Mouse (Mus musculus): ENCODE measurements at regions not wholly inside any gene's neighbourhood (a gene's known extent, or its start where the extent isn't known, plus 50 kb on each side); places are given as distances from the start of the nearest gene placed in this dataset.

- no peak overlapping the region for H3K27ac ChIP-seq (ENCODE audit: low read depth, low read length)
- no peak overlapping the region for H3K9ac ChIP-seq (ENCODE audit: low read length)
- 86% methylated on average over 4 of the region's 4 CpGs for WGBS
- H3K36me3 ChIP-seq (ENCODE audit: control insufficient read depth, insufficient read depth, low read length), result no peaks in the 10 kb centered on the region
- H3K27me3 ChIP-seq (ENCODE audit: control insufficient read depth, insufficient read depth, low read length), result no peaks in the 10 kb centered on the region
- DNase-seq (ENCODE audit: low spot score), result no peak
- ATAC-seq (ENCODE audit: insufficient read depth, low FRiP score, low TSS enrichment), result no peak
- no peaks in the 10 kb centered on the region for H3K9me3 ChIP-seq (ENCODE audit: control insufficient read depth, low read length)
- H3K4me3 ChIP-seq (ENCODE audit: low read depth, low read length), result no peak overlapping the region
- H3K4me2 ChIP-seq (ENCODE audit: low read depth), result no peak overlapping the region
- no peaks in the 10 kb centered on the region for H3K4me1 ChIP-seq (ENCODE audit: control insufficient read depth, insufficient read depth, low read length)
These were observed 502.0 kb downstream of the Sqor start for GRCm38 (mm10) chr2:123267036-123267435.

- Histone ChIP-seq H3K27ac (ENCODE audit: low read depth, low read length) (no peak overlapping the region), H3K4me3 (ENCODE audit: low read depth, low read length) (no peak overlapping the region), H3K9me3 (ENCODE audit: control insufficient read depth, low read length) (no peaks in the 10 kb centered on the region), H3K4me1 (ENCODE audit: control insufficient read depth, insufficient read depth, low read length) (no peaks in the 10 kb centered on the region), H3K36me3 (ENCODE audit: control insufficient read depth, insufficient read depth, low read length) (no peaks in the 10 kb centered on the region), H3K4me2 (ENCODE audit: low read depth) (no peak overlapping the region), H3K27me3 (ENCODE audit: control insufficient read depth, insufficient read depth, low read length) (no peaks in the 10 kb centered on the region), H3K9ac (ENCODE audit: low read length) (no peak overlapping the region)
- WGBS, result 85% methylated on average over 9 of the region's 9 CpGs
- DNase-seq (ENCODE audit: low spot score), result no peak
- ATAC-seq (ENCODE audit: insufficient read depth, low FRiP score, low TSS enrichment), result no peak
These were observed 510.1 kb downstream of the Sqor start for GRCm38 (mm10) chr2:123274866-123275735.

- Histone ChIP-seq H3K9me3 (ENCODE audit: control insufficient read depth, low read length) (no peaks in the 10 kb centered on the region), H3K4me3 (ENCODE audit: low read depth, low read length) (no peak overlapping the region), H3K9ac (ENCODE audit: low read length) (no peak overlapping the region), H3K27ac (ENCODE audit: low read depth, low read length) (no peak overlapping the region), H3K4me2 (ENCODE audit: low read depth) (no peak overlapping the region), H3K36me3 (ENCODE audit: control insufficient read depth, insufficient read depth, low read length) (no peaks in the 10 kb centered on the region), H3K27me3 (ENCODE audit: control insufficient read depth, insufficient read depth, low read length) (no peaks in the 10 kb centered on the region), H3K4me1 (ENCODE audit: control insufficient read depth, insufficient read depth, low read length) (no peaks in the 10 kb centered on the region)
- DNase-seq (ENCODE audit: low spot score) (no peak), ATAC-seq (ENCODE audit: insufficient read depth, low FRiP score, low TSS enrichment) (no peak)
- 83% methylated on average over 6 of the region's 6 CpGs for WGBS
These were observed 510.8 kb downstream of the Sqor start for GRCm38 (mm10) chr2:123275736-123276330.

GRCm38 (mm10) chr2:123311554-123312276 is 546.7 kb downstream of the Sqor start:
- H3K4me3 ChIP-seq (ENCODE audit: low read depth, low read length), result no peak overlapping the region
- no peak overlapping the region for H3K9ac ChIP-seq (ENCODE audit: low read length)
- ATAC-seq (ENCODE audit: insufficient read depth, low FRiP score, low TSS enrichment) (no peak), DNase-seq (ENCODE audit: low spot score) (no peak)
- H3K4me2 ChIP-seq (ENCODE audit: low read depth), result no peak overlapping the region
- H3K27me3 ChIP-seq (ENCODE audit: control insufficient read depth, insufficient read depth, low read length), result no peaks in the 10 kb centered on the region
- no peak overlapping the region for H3K27ac ChIP-seq (ENCODE audit: low read depth, low read length)
- no peaks in the 10 kb centered on the region for H3K9me3 ChIP-seq (ENCODE audit: control insufficient read depth, low read length)
- no peaks in the 10 kb centered on the region for H3K36me3 ChIP-seq (ENCODE audit: control insufficient read depth, insufficient read depth, low read length)
- 70% methylated on average over 6 of the region's 6 CpGs for WGBS
- H3K4me1 ChIP-seq (ENCODE audit: control insufficient read depth, insufficient read depth, low read length), result no peaks in the 10 kb centered on the region

GRCm38 (mm10) chr2:123312277-123312617 is 547.2 kb downstream of the Sqor start:
- no peaks in the 10 kb centered on the region for H3K9me3 ChIP-seq (ENCODE audit: control insufficient read depth, low read length)
- no peaks in the 10 kb centered on the region for H3K4me1 ChIP-seq (ENCODE audit: control insufficient read depth, insufficient read depth, low read length)
- ATAC-seq (ENCODE audit: insufficient read depth, low FRiP score, low TSS enrichment) (peak; percentile 76), DNase-seq (ENCODE audit: low spot score) (peak; percentile 75)
- 24% methylated on average over 8 of the region's 8 CpGs for WGBS
- H3K27ac ChIP-seq (ENCODE audit: low read depth, low read length), result no peak overlapping the region
- H3K27me3 ChIP-seq (ENCODE audit: control insufficient read depth, insufficient read depth, low read length), result no peaks in the 10 kb centered on the region
- H3K4me2 ChIP-seq (ENCODE audit: low read depth), result no peak overlapping the region
- H3K9ac ChIP-seq (ENCODE audit: low read length), result no peak overlapping the region
- H3K4me3 ChIP-seq (ENCODE audit: low read depth, low read length), result no peak overlapping the region
- no peaks in the 10 kb centered on the region for H3K36me3 ChIP-seq (ENCODE audit: control insufficient read depth, insufficient read depth, low read length)

- no peak overlapping the region for H3K27ac ChIP-seq (ENCODE audit: low read depth, low read length)
- no peak for DNase-seq (ENCODE audit: low spot score)
- H3K4me2 ChIP-seq (ENCODE audit: low read depth), result no peak overlapping the region
- no peak overlapping the region for H3K9ac ChIP-seq (ENCODE audit: low read length)
- no peaks in the 10 kb centered on the region; the same call in 1 of the 2 replicates for H3K4me1 ChIP-seq (ENCODE audit: control insufficient read depth, insufficient read depth, low read length)
- H3K36me3 ChIP-seq (ENCODE audit: control insufficient read depth, insufficient read depth, low read length), result no peaks in the 10 kb centered on the region
- 88% methylated on average over 4 of the region's 4 CpGs for WGBS
- no peak overlapping the region for H3K4me3 ChIP-seq (ENCODE audit: low read depth, low read length)
- H3K9me3 ChIP-seq (ENCODE audit: control insufficient read depth, low read length), result no peaks in the 10 kb centered on the region
- ATAC-seq (ENCODE audit: insufficient read depth, low FRiP score, low TSS enrichment), result no peak
- no peaks in the 10 kb centered on the region for H3K27me3 ChIP-seq (ENCODE audit: control insufficient read depth, insufficient read depth, low read length)
These were observed 555.5 kb downstream of the Sqor start for GRCm38 (mm10) chr2:123320448-123321097.

- WGBS, result 90% methylated on average over 3 of the region's 3 CpGs
- no peak overlapping the region for H3K4me2 ChIP-seq (ENCODE audit: low read depth)
- DNase-seq (ENCODE audit: low spot score), result no peak
These were observed 558.7 kb downstream of the Sqor start for GRCm38 (mm10) chr2:123323769-123324168.

GRCm38 (mm10) chr2:123324896-123325295 is 559.9 kb downstream of the Sqor start:
- no peaks in the 10 kb centered on the region; the same call in 1 of the 2 replicates for H3K4me1 ChIP-seq (ENCODE audit: control insufficient read depth, insufficient read depth, low read length)
- no peaks in the 10 kb centered on the region for H3K27me3 ChIP-seq (ENCODE audit: control insufficient read depth, insufficient read depth, low read length)
- peak; percentile 64 for ATAC-seq (ENCODE audit: insufficient read depth, low FRiP score, low TSS enrichment)
- DNase-seq (ENCODE audit: low spot score), result peak; percentile 28
- 28% methylated on average over 2 of the region's 2 CpGs for WGBS
- no peak overlapping the region for H3K9ac ChIP-seq (ENCODE audit: low read length)
- H3K36me3 ChIP-seq (ENCODE audit: control insufficient read depth, insufficient read depth, low read length), result no peaks in the 10 kb centered on the region
- H3K4me3 ChIP-seq (ENCODE audit: low read depth, low read length), result no peak overlapping the region
- no peaks in the 10 kb centered on the region for H3K9me3 ChIP-seq (ENCODE audit: control insufficient read depth, low read length)
- H3K27ac ChIP-seq (ENCODE audit: low read depth, low read length), result no peak overlapping the region
- no peak overlapping the region for H3K4me2 ChIP-seq (ENCODE audit: low read depth)

More at GRCm38 (mm10) chr2:123323769-123324168, 558.7 kb downstream of the Sqor start:
- Histone ChIP-seq H3K27me3 (ENCODE audit: control insufficient read depth, insufficient read depth, low read length) (no peaks in the 10 kb centered on the region), H3K9me3 (ENCODE audit: control insufficient read depth, low read length) (no peaks in the 10 kb centered on the region), H3K4me1 (ENCODE audit: control insufficient read depth, insufficient read depth, low read length) (no peaks in the 10 kb centered on the region; the same call in 1 of the 2 replicates), H3K9ac (ENCODE audit: low read length) (no peak overlapping the region), H3K36me3 (ENCODE audit: control insufficient read depth, insufficient read depth, low read length) (no peaks in the 10 kb centered on the region), H3K27ac (ENCODE audit: low read depth, low read length) (no peak overlapping the region), H3K4me3 (ENCODE audit: low read depth, low read length) (no peak overlapping the region)
- no peak for ATAC-seq (ENCODE audit: insufficient read depth, low FRiP score, low TSS enrichment)
